Mouse (Mus musculus): ENCODE measurements at regions not wholly inside any gene's neighbourhood (a gene's known extent, or its start where the extent isn't known, plus 50 kb on each side); places are given as distances from the start of the nearest gene placed in this dataset.

DNA sequence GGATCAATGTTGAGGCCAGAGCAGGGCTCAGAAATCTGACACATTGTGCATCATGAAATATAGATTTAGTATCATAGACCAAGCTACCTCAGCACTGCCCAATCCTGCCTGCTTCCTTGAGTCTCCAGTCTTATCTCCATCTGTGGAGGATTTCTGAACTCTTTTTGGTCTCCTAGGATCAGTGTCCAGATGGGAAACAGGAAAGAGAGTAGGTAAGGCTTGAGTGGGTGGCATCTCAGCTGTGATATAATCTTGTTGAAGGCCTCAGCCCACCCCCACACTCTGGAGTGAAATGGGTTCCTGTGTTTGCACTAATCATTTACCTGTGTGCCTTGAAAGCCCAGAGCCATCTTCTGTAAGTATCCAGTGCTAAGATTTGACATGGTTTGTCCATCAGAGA lies 74.3 kb upstream of the Aff3 start:
- DNase-seq (ENCODE audit: low read depth, low spot score), result peak; percentile 46

DNA sequence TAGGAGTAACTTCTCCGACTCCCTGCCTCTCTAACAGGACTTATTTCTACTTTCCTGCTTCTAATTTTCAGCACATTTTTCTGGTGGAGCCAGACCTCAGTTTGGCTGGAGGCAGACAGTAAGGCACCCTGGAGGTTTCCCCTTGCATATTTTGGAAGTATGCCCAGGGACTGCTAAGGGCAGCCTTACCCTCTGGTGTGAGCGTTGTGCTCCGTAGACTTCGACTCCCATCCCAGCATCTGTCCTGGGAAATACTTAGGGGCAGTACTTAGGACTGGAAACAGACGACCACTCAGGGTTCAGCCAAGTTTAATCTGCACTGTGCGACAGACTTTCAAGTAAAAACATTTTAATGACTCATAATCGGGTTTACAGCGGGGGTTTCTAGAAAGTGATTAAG lies 71.0 kb upstream of the Aff3 start:
- no peak for DNase-seq (ENCODE audit: low read depth, low spot score)

DNA sequence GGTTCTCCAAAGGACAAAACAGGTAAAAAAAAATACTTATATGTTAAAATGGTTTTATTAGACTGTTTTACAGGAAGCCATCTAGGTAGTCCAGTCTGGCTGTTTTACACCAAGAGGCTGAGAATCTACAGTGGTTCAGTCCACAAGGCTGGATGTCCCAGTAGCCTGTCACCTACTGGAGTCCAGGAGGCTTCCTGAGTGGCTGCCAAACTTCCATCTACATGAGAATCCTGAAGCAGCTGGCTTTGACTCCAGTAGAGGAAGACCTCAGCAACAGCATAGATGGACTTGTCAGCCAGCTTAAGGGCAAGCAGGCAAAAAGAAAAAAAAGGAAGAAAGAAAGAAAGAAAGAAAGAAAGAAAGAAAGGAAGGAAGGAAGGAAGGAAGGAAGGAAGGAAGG lies 68.4 kb upstream of the Aff3 start:
- no peak for DNase-seq (ENCODE audit: low read depth, low spot score)

DNA sequence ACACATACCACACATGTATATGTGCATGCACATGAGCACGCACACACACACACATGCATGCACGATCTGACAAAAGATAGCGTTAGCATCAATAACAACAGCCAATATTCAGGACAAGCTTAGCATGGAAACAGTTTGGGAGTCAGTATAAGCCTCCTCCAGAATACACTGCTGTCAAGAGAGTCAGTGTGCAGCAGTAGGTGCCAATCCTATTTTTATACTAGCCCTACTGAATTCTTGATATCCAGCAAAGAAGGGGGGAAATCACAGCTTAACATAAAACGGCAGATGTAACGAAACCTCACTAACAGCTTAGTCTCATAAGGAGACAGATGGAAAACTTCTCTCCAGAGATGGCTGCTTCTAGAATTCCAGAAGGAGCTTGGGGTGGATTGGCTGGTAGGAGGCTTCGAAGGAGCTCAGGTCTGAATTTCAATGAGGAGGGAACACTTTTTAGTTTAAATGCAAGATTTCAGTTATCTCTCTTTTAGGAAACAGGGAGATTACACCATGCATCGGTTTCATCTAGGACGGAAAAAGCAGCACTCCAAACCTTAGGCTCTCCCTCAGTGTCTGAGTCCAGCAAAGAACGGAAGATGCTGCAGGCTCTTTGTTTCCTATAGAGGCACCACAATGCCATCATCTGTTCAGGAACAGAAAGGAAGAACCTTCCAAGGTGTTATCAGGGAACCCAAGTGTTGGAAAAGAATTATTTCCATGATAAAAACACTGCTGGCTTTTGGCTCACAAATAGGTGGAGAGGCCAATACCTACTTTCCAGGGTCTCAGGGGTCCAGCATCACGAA lies 65.4 kb upstream of the Aff3 start:
- DNase-seq (ENCODE audit: low read depth, low spot score), result peak; percentile 86

DNA sequence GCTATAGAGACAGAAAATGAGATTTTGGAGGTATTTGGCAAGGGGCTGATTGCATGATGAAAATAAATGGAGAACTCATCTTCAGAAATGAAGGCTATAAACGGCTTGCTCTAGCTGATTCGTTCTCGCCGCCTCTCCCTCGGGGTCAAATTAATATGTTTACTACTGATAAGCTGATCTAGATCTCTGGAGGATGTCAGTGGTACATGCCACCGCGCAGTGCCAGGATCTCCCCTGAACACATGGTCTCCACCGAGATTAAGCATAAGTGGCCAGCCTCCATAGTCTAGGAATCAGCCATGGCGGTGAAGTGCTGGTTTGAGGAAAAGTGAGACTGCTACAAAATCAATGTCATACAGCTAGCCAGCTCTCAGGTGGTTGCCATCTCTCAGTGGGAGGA lies 61.0 kb upstream of the Aff3 start:
- no peak for DNase-seq (ENCODE audit: low read depth, low spot score)

DNA sequence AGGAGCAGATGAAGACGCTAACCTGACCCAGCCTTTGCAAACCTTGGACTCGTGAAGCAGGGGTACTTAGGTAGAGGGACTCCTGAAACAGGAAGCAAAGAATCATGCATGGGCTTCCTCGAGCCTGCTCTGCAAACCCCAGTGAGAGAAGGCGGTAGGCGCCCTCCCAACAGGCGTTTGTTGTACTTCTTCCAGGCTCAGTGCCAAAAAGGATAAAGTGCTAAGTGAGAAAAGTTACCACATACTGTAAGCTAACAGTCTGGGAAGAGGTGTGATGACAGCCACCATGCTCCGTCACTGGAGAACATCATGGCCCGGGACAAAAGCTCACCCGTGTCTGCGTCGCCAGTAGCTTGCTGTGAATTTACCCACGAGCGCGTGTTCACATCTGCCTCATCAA lies 59.9 kb upstream of the Aff3 start:
- DNase-seq (ENCODE audit: low read depth, low spot score), result peak; percentile 9

DNA sequence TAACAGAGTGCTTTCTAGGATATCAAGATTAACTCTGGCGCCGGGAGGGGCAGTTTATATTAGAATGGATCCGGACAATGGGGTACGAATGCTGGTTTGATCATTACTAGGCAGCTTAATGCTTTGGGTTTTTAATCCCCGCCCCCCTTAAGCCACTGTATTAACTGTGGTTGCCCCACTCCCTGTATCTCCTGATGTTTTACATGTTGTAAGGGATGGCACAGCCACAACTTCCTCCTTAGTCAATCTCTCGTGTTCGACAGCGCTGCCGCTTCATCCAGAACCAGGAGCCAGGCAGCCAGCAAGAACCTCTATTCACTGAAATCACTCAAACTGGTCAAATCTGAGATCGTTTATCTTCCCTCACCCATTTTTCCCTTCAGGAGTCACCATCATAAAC lies 57.4 kb upstream of the Aff3 start:
- DNase-seq (ENCODE audit: low read depth, low spot score), result no peak

DNA sequence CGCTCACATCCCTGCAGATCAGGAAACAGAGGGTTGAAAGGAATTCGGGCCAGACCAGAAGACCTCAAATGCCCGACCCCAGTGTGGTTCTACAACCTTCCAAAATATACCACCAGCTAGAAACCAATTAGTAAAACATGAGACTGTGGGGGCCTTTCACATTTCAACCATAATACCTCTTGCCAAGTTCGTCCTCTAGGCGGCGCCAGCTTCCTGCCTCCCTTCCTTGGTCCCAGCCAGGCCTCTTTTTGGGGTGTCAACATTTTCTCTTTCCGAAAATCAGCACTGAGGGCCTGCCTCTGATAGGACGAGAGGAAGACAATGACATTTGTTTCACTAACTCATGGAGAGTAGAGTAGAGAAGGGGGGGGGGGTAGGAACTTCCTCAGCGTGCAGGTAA lies 55.5 kb upstream of the Aff3 start:
- no peak for DNase-seq (ENCODE audit: low read depth, low spot score)

DNA sequence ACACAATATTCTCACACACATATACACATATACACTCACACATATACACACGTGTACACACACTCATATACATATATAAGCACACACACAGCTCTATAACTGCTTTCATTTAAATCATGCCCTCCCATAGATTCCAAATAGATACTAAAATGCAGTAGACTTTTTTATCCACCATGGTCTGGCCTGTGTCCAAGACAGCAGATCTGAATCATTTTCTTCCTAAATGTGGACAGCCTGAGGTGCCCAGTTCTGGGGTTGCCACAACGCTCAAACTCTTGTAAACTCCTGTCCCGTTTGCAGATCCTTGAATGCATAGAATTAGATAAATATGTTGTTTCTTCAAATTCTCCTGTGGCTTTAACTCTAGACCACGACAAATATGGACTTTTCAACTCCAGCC lies 50.9 kb upstream of the Aff3 start:
- DNase-seq (ENCODE audit: low read depth, low spot score), result peak; percentile 4
